51 mouse cellular contexts compared by ENCODE assay signal in genomic region chr7:103397758-103398157, GRCm38 (mm10). TPM values are rescaled to one million over a fixed set of nuclear protein-coding genes. Genes with fewer than 3 reads are reported as not detected.
"Had no signal": no experiment of that assay in that cellular context is flagged by ENCODE, and none has a peak within 500 bp of the region (broad histone marks: within the 10 kb centered on the region; RNA-seq: fewer than 3 reads in every experiment).

No protein-coding gene starts in this region.

- H3K4me3 ChIP-seq: heart, embryonic 12.5 days; heart, embryonic 13.5 days; heart, embryonic 15.5 days; hindbrain, embryonic 10.5 days; hindbrain, embryonic 12.5 days; hindbrain, embryonic 13.5 days; hindbrain, embryonic 15.5 days; intestine, embryonic 15.5 days; kidney, embryonic 15.5 days; layer of hippocampus, adult 2 months; left cerebral cortex, adult 2 months had no signal

- DNase-seq: heart, postnatal 10 days; heart, postnatal 14 days; heart, postnatal 36 days; heart, postnatal 4 days; kidney, adult 11 months; kidney, adult 18-20 months; kidney, adult 2 months; kidney, adult 8-10 months; kidney, adult 9 months; kidney, postnatal 10 days; kidney, postnatal 14 days; kidney, postnatal 25 days; kidney, postnatal 36 days; kidney, postnatal 4 days; layer of hippocampus, adult 9-11 months; layer of hippocampus, postnatal 36 days had no signal

- ATAC-seq: hindbrain, embryonic 16.5 days; hindbrain, postnatal 0 days; inflammation-experienced regulatory T-cells, adult 6 months; intestine, embryonic 15.5 days; intestine, postnatal 0 days had no signal

- H3K27me3 ChIP-seq: heart, embryonic 12.5 days; heart, embryonic 13.5 days; heart, embryonic 15.5 days; hindbrain, embryonic 12.5 days; hindbrain, embryonic 13.5 days; hindbrain, embryonic 15.5 days; intestine, embryonic 15.5 days; kidney, embryonic 15.5 days had no signal

- H3K4me1 ChIP-seq: heart, embryonic 12.5 days; heart, embryonic 13.5 days; heart, embryonic 15.5 days; hindbrain, embryonic 10.5 days; hindbrain, embryonic 12.5 days; hindbrain, embryonic 13.5 days; hindbrain, embryonic 15.5 days; intestine, embryonic 15.5 days; kidney, embryonic 15.5 days had no signal

- H3K27ac ChIP-seq: heart, embryonic 13.5 days; heart, embryonic 15.5 days; hindbrain, embryonic 10.5 days; hindbrain, embryonic 12.5 days; hindbrain, embryonic 13.5 days; hindbrain, embryonic 14.5 days; hindbrain, embryonic 15.5 days; hindbrain, postnatal 0 days; intestine, embryonic 15.5 days; kidney, embryonic 15.5 days; kidney, postnatal 0 days; layer of hippocampus, adult 2 months; left cerebral cortex, adult 2 months had no signal

- H3K9ac ChIP-seq: heart, embryonic 12.5 days; heart, embryonic 13.5 days; heart, embryonic 15.5 days; hindbrain, embryonic 12.5 days; hindbrain, embryonic 13.5 days; hindbrain, embryonic 14.5 days; hindbrain, embryonic 15.5 days; intestine, embryonic 15.5 days; kidney, embryonic 15.5 days had no signal

- H3K9me3 ChIP-seq: heart, embryonic 12.5 days; heart, embryonic 13.5 days; heart, embryonic 15.5 days; hindbrain, embryonic 10.5 days; hindbrain, embryonic 12.5 days; hindbrain, embryonic 13.5 days; hindbrain, embryonic 15.5 days; intestine, embryonic 15.5 days; kidney, embryonic 15.5 days had no signal

- H3K4me2 ChIP-seq: heart, embryonic 11.5 days; heart, embryonic 12.5 days; heart, embryonic 13.5 days; heart, embryonic 15.5 days; hindbrain, embryonic 12.5 days; hindbrain, embryonic 13.5 days; hindbrain, embryonic 14.5 days; hindbrain, embryonic 15.5 days; intestine, embryonic 15.5 days; kidney, embryonic 15.5 days had no signal

- H3K36me3 ChIP-seq: heart, embryonic 12.5 days; heart, embryonic 13.5 days; heart, embryonic 15.5 days; hindbrain, embryonic 10.5 days; hindbrain, embryonic 12.5 days; hindbrain, embryonic 13.5 days; hindbrain, embryonic 15.5 days; intestine, embryonic 15.5 days; kidney, embryonic 15.5 days had no signal

RNA-seq across cellular contexts. Expression of gene Olfr603, which starts 11.8 kb away (rescaled TPM):
- total RNA-seq: heart, postnatal 10 days; heart, postnatal 14 days; heart, postnatal 25 days; heart, postnatal 36 days; heart, postnatal 4 days; hematopoietic stem cell, adult 5-6 weeks; hindbrain, postnatal 0 days; layer of hippocampus, adult 18-20 months; layer of hippocampus, adult 2 months; layer of hippocampus, adult 8-10 months; layer of hippocampus, postnatal 10 days; layer of hippocampus, postnatal 14 days; layer of hippocampus, postnatal 25 days; layer of hippocampus, postnatal 36 days; left cerebral cortex, adult 18-20 months; left cerebral cortex, adult 2 months; left cerebral cortex, adult 8-10 months had no signal
- polyA plus RNA-seq: heart, embryonic 11.5 days; heart, embryonic 12.5 days; heart, embryonic 13.5 days; heart, embryonic 14.5 days; heart, embryonic 15.5 days; heart, embryonic 16.5 days; heart, postnatal 0 days; hindbrain, embryonic 10.5 days; hindbrain, embryonic 11.5 days; hindbrain, embryonic 12.5 days; hindbrain, embryonic 13.5 days; hindbrain, embryonic 14.5 days; hindbrain, embryonic 15.5 days; hindbrain, embryonic 16.5 days; hindbrain, postnatal 0 days; inflammation-experienced regulatory T-cells, adult 6 months; intestine, embryonic 14.5 days; intestine, embryonic 15.5 days; intestine, postnatal 0 days; kidney, adult 2 months; kidney, embryonic 14.5 days; kidney, embryonic 15.5 days; kidney, embryonic 16.5 days; kidney, postnatal 0 days; large intestine, adult 2 months had no signal

RNA-seq across cellular contexts. Expression of gene Usp17lc, which starts 17.1 kb away (rescaled TPM):
- total RNA-seq: heart, postnatal 10 days; heart, postnatal 14 days; heart, postnatal 25 days; heart, postnatal 36 days; hematopoietic stem cell, adult 5-6 weeks; hindbrain, postnatal 0 days; layer of hippocampus, adult 18-20 months; layer of hippocampus, adult 2 months; layer of hippocampus, adult 8-10 months; layer of hippocampus, postnatal 10 days; layer of hippocampus, postnatal 14 days; layer of hippocampus, postnatal 25 days; layer of hippocampus, postnatal 36 days; left cerebral cortex, adult 18-20 months; left cerebral cortex, adult 2 months; left cerebral cortex, adult 8-10 months had no signal
- polyA plus RNA-seq: heart, embryonic 11.5 days; heart, embryonic 12.5 days; heart, embryonic 13.5 days; heart, embryonic 14.5 days; heart, embryonic 15.5 days; heart, embryonic 16.5 days; hindbrain, embryonic 10.5 days; hindbrain, embryonic 11.5 days; hindbrain, embryonic 12.5 days; hindbrain, embryonic 13.5 days; hindbrain, embryonic 14.5 days; hindbrain, embryonic 15.5 days; hindbrain, embryonic 16.5 days; hindbrain, postnatal 0 days; inflammation-experienced regulatory T-cells, adult 6 months; intestine, embryonic 14.5 days; intestine, embryonic 15.5 days; intestine, postnatal 0 days; kidney, adult 2 months; kidney, embryonic 14.5 days; kidney, embryonic 15.5 days; kidney, embryonic 16.5 days; kidney, postnatal 0 days; large intestine, adult 2 months had no signal

RNA-seq across cellular contexts. Expression of gene Olfr601, which starts 35.3 kb away (rescaled TPM):
- total RNA-seq: heart, postnatal 10 days; heart, postnatal 14 days; heart, postnatal 25 days; heart, postnatal 36 days; heart, postnatal 4 days; hematopoietic stem cell, adult 5-6 weeks; hindbrain, postnatal 0 days; layer of hippocampus, adult 18-20 months; layer of hippocampus, adult 2 months; layer of hippocampus, adult 8-10 months; layer of hippocampus, postnatal 10 days; layer of hippocampus, postnatal 14 days; layer of hippocampus, postnatal 25 days; layer of hippocampus, postnatal 36 days; left cerebral cortex, adult 18-20 months; left cerebral cortex, adult 2 months; left cerebral cortex, adult 8-10 months had no signal
- polyA plus RNA-seq: heart, embryonic 11.5 days; heart, embryonic 12.5 days; heart, embryonic 13.5 days; heart, embryonic 14.5 days; heart, embryonic 15.5 days; heart, embryonic 16.5 days; heart, postnatal 0 days; hindbrain, embryonic 10.5 days; hindbrain, embryonic 11.5 days; hindbrain, embryonic 12.5 days; hindbrain, embryonic 13.5 days; hindbrain, embryonic 14.5 days; hindbrain, embryonic 15.5 days; hindbrain, embryonic 16.5 days; hindbrain, postnatal 0 days; inflammation-experienced regulatory T-cells, adult 6 months; intestine, embryonic 14.5 days; intestine, embryonic 15.5 days; intestine, postnatal 0 days; kidney, adult 2 months; kidney, embryonic 14.5 days; kidney, embryonic 15.5 days; kidney, embryonic 16.5 days; kidney, postnatal 0 days; large intestine, adult 2 months had no signal

RNA-seq across cellular contexts. Expression of gene Olfr605, which starts 47.5 kb away (rescaled TPM):
- total RNA-seq: heart, postnatal 10 days; heart, postnatal 14 days; heart, postnatal 25 days; heart, postnatal 36 days; heart, postnatal 4 days; hematopoietic stem cell, adult 5-6 weeks; hindbrain, postnatal 0 days; layer of hippocampus, adult 18-20 months; layer of hippocampus, adult 2 months; layer of hippocampus, adult 8-10 months; layer of hippocampus, postnatal 10 days; layer of hippocampus, postnatal 14 days; layer of hippocampus, postnatal 25 days; layer of hippocampus, postnatal 36 days; left cerebral cortex, adult 18-20 months; left cerebral cortex, adult 2 months; left cerebral cortex, adult 8-10 months had no signal
- polyA plus RNA-seq: heart, embryonic 11.5 days; heart, embryonic 12.5 days; heart, embryonic 13.5 days; heart, embryonic 14.5 days; heart, embryonic 15.5 days; heart, embryonic 16.5 days; heart, postnatal 0 days; hindbrain, embryonic 10.5 days; hindbrain, embryonic 11.5 days; hindbrain, embryonic 12.5 days; hindbrain, embryonic 13.5 days; hindbrain, embryonic 14.5 days; hindbrain, embryonic 15.5 days; hindbrain, embryonic 16.5 days; hindbrain, postnatal 0 days; inflammation-experienced regulatory T-cells, adult 6 months; intestine, embryonic 14.5 days; intestine, embryonic 15.5 days; intestine, postnatal 0 days; kidney, adult 2 months; kidney, embryonic 14.5 days; kidney, embryonic 15.5 days; kidney, embryonic 16.5 days; kidney, postnatal 0 days; large intestine, adult 2 months had no signal

RNA-seq across cellular contexts. Expression of gene Olfr600, which starts 48.3 kb away (rescaled TPM):
- total RNA-seq: heart, postnatal 10 days; heart, postnatal 14 days; heart, postnatal 25 days; heart, postnatal 36 days; heart, postnatal 4 days; hematopoietic stem cell, adult 5-6 weeks; hindbrain, postnatal 0 days; layer of hippocampus, adult 18-20 months; layer of hippocampus, adult 2 months; layer of hippocampus, adult 8-10 months; layer of hippocampus, postnatal 10 days; layer of hippocampus, postnatal 14 days; layer of hippocampus, postnatal 25 days; layer of hippocampus, postnatal 36 days; left cerebral cortex, adult 18-20 months; left cerebral cortex, adult 2 months; left cerebral cortex, adult 8-10 months had no signal
- polyA plus RNA-seq: heart, embryonic 11.5 days; heart, embryonic 12.5 days; heart, embryonic 13.5 days; heart, embryonic 14.5 days; heart, embryonic 15.5 days; heart, embryonic 16.5 days; heart, postnatal 0 days; hindbrain, embryonic 10.5 days; hindbrain, embryonic 11.5 days; hindbrain, embryonic 12.5 days; hindbrain, embryonic 13.5 days; hindbrain, embryonic 14.5 days; hindbrain, embryonic 15.5 days; hindbrain, embryonic 16.5 days; hindbrain, postnatal 0 days; inflammation-experienced regulatory T-cells, adult 6 months; intestine, embryonic 14.5 days; intestine, embryonic 15.5 days; intestine, postnatal 0 days; kidney, adult 2 months; kidney, embryonic 14.5 days; kidney, embryonic 15.5 days; kidney, embryonic 16.5 days; kidney, postnatal 0 days; large intestine, adult 2 months had no signal
